Mouse (Mus musculus): ENCODE results near the gene Serpinb9b. TPM values are rescaled to one million over a fixed set of nuclear protein-coding genes. Genes with fewer than 3 reads are reported as not detected.
A peak's percentile ranks its signal among the peaks of the same experiment; 100 is the strongest.

The Serpinb9b gene
- polyA plus RNA-seq, 1 experiment from 2014 or later, result 0.15 TPM

DNA sequence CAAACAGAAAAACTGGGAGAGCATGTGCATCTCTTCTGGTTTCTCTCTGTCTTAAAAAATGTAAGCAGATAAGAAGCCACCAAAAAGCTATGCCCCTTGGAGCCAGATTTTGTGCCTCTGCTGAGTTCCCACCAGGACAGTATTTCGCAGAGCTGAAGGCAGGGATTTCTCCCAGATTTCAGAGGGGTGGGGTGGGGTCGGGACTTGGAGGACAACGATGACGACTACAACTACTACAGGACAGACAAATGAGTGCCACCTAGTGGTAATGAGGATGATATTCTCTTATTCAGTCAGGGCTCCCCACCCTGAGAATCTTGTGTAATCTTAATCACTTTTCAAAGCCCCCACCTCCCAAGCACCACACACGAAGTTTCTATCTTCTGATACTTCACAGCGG lies 52.2 kb downstream of the Serpinb9b start:
- H3K4me2 ChIP-seq (ENCODE audit: low read depth, low read length, severe bottlenecking), result no peak overlapping the region
- H3K9ac ChIP-seq (ENCODE audit: low read length), result no peak overlapping the region
- H3K36me3 ChIP-seq (ENCODE audit: control insufficient read depth, insufficient read depth, low read length), result no peaks in the 10 kb centered on the region
- H3K9me3 ChIP-seq (ENCODE audit: control insufficient read depth, low read length), result no peaks in the 10 kb centered on the region
- H3K4me3 ChIP-seq (ENCODE audit: low read depth, low read length), result no peak overlapping the region
- no peak overlapping the region for H3K27ac ChIP-seq (ENCODE audit: low read depth, low read length)
- WGBS, result 34% methylated on average over 6 of the region's 6 CpGs
- DNase-seq (ENCODE audit: low spot score), result peak; percentile 47
- H3K27me3 ChIP-seq (ENCODE audit: control insufficient read depth, insufficient read depth, low read length), result no peaks in the 10 kb centered on the region
- H3K4me1 ChIP-seq (replicated peaks; ENCODE audit: control insufficient read depth, insufficient read depth, low read length), result no peaks in the 10 kb centered on the region
- peak; percentile 71; the same call in 1 of the 2 replicates for ATAC-seq (replicated peaks; ENCODE audit: low FRiP score)

DNA sequence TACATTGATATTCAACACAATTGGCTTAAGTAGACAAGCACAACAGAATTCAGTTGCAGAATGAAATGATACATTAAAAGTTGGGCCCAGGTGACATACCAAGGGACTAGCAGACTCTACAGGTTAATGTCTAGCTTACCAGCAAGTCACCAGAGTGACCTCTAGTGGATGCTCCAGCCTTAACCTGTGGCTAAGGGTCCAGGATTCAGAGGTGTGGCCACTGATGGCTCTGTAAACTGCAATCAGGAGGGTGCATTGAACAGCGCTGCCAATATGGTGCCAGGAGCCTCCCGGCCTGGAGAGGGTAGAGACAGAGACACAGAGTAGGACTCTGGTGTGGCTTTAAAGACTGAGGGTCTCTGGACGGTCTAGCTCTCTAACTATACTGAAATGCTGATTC lies 53.1 kb downstream of the Serpinb9b start:
- DNase-seq (ENCODE audit: low spot score), result no peak
- no peaks in the 10 kb centered on the region for H3K27me3 ChIP-seq (ENCODE audit: control insufficient read depth, insufficient read depth, low read length)
- WGBS, result 21% methylated on average over 3 of the region's 3 CpGs

DNA sequence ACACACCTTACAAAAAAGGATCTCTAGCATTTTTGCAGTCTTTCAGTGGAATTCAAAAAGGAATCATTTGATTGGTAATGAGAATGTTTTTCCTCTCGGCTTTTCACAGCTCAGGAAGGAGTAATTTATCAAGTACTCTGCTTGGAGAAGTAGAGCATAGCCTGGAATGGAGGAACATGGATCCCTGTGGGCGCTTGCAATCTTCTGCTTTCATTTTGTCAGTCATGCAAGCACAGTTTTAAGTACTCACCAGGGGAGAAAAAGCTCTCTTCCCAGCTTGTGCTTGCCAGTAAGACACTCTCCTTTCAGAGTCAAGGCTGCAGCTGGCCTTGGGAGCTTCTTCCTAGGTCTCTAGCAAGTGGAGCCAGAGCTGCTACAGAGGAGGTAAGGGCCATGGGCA lies 56.6 kb downstream of the Serpinb9b start:
- DNase-seq (ENCODE audit: low spot score) (no peak), ATAC-seq (replicated peaks; ENCODE audit: low FRiP score) (no peak)
- H3K9ac ChIP-seq (ENCODE audit: low read length), result no peak overlapping the region
- H3K9me3 ChIP-seq (ENCODE audit: control insufficient read depth, low read length), result no peaks in the 10 kb centered on the region
- 66% methylated on average over 2 of the region's 2 CpGs for WGBS
- H3K27me3 ChIP-seq (ENCODE audit: control insufficient read depth, insufficient read depth, low read length), result no peaks in the 10 kb centered on the region
- no peak overlapping the region for H3K27ac ChIP-seq (ENCODE audit: low read depth, low read length)
- H3K4me3 ChIP-seq (ENCODE audit: low read depth, low read length), result no peak overlapping the region
- H3K4me2 ChIP-seq (ENCODE audit: low read depth, low read length, severe bottlenecking), result no peak overlapping the region
- no peaks in the 10 kb centered on the region for H3K36me3 ChIP-seq (ENCODE audit: control insufficient read depth, insufficient read depth, low read length)
- no peaks in the 10 kb centered on the region for H3K4me1 ChIP-seq (replicated peaks; ENCODE audit: control insufficient read depth, insufficient read depth, low read length)

More for the DNA sequence above, 53.1 kb downstream of the Serpinb9b start:
- Histone ChIP-seq H3K4me1 (replicated peaks; ENCODE audit: control insufficient read depth, insufficient read depth, low read length) (no peaks in the 10 kb centered on the region), H3K36me3 (ENCODE audit: control insufficient read depth, insufficient read depth, low read length) (no peaks in the 10 kb centered on the region), H3K27ac (ENCODE audit: low read depth, low read length) (no peak overlapping the region), H3K9ac (ENCODE audit: low read length) (no peak overlapping the region), H3K4me2 (ENCODE audit: low read depth, low read length, severe bottlenecking) (no peak overlapping the region), H3K4me3 (ENCODE audit: low read depth, low read length) (no peak overlapping the region), H3K9me3 (ENCODE audit: control insufficient read depth, low read length) (no peaks in the 10 kb centered on the region)
- ATAC-seq (replicated peaks; ENCODE audit: low FRiP score), result no peak

DNA sequence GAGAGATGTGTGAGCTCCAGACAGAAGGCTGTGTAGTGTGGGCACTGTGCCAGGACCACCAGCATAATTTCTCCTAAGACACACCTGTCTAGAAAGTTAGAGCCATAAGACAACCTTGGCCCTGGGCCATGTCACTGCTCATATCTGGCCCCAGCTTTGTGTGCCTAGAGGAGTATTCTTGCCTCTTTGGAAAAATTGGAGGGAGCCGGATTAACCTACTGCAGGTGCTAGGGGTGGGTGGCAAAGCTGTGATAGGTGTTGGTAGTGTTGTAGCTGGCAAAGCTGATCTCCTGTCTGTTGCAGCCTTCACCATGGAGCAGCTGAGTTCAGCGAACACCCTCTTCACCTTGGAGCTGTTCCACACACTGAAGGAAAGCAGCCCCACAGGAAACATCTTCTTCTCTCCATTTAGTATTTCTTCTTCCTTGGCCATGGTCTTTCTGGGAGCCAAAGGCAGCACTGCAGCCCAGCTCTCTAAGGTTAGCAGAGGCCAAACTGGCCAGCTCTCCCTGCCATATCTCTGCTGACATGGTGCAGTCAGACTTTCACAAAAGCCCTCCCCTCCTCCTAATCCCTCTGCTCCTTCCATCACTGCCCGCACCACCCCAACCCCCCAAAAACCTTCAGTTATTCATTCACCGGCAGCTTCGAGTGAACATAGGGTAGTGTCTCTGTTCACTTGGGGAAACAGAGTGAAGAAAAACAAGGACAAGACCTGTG lies 57.9 kb downstream of the Serpinb9b start:
- ATAC-seq (replicated peaks; ENCODE audit: low FRiP score), result 0 out of 2 replicates have a peak, but pooled peaks have one; percentile 24
- H3K27ac ChIP-seq (ENCODE audit: low read depth, low read length), result no peak overlapping the region

DNA sequence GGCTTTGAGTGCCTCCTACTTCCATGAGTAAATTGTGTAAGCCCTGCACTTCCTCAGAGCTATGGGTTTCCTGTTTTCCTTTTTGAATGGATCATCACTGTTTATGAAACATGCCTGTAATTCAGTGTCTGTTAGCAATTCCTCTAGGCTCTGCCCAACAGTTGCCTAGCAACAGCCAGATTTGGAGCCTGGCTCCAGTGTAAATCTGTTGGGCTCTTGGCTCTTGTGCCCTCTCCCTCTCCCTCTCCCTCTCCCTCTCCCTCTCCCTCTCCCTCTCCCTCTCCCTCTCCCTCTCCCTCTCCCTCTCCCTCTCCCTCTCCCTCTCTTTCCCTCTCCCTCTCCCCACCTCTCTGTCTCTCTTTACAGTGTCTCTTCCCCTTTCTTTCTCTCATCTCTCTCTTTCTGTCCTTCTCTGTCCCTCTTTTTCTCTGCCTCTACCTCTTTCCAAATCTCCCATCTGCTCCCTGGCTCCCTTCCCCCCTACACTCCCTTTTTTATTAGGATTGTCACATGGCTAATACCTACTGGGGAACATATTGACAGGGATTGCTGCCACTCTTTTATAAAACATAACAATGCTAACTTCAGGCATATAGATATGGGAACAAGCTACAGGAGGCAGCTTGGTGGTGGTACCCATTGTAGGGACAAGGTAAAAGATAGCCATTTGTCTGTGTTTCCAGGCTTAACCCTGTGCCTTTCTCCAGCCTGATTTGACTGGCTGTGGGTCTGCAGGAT lies 58.6 kb downstream of the Serpinb9b start:
- Histone ChIP-seq H3K4me2 (ENCODE audit: low read depth, low read length, severe bottlenecking) (no peak overlapping the region), H3K9me3 (ENCODE audit: control insufficient read depth, low read length) (no peaks in the 10 kb centered on the region), H3K36me3 (ENCODE audit: control insufficient read depth, insufficient read depth, low read length) (no peaks in the 10 kb centered on the region), H3K27ac (ENCODE audit: low read depth, low read length) (no peak overlapping the region), H3K4me3 (ENCODE audit: low read depth, low read length) (no peak overlapping the region), H3K4me1 (replicated peaks; ENCODE audit: control insufficient read depth, insufficient read depth, low read length) (no peaks in the 10 kb centered on the region), H3K9ac (ENCODE audit: low read length) (no peak overlapping the region), H3K27me3 (ENCODE audit: control insufficient read depth, insufficient read depth, low read length) (no peaks in the 10 kb centered on the region)
- ATAC-seq (replicated peaks; ENCODE audit: low FRiP score) (no peak), DNase-seq (ENCODE audit: low spot score) (no peak)

More for the DNA sequence above, 57.9 kb downstream of the Serpinb9b start:
- H3K27me3 ChIP-seq (ENCODE audit: control insufficient read depth, insufficient read depth, low read length), result no peaks in the 10 kb centered on the region
- no peak overlapping the region for H3K9ac ChIP-seq (ENCODE audit: low read length)
- H3K9me3 ChIP-seq (ENCODE audit: control insufficient read depth, low read length), result no peaks in the 10 kb centered on the region
- no peak overlapping the region for H3K4me3 ChIP-seq (ENCODE audit: low read depth, low read length)
- no peak for DNase-seq (ENCODE audit: low spot score)
- H3K36me3 ChIP-seq (ENCODE audit: control insufficient read depth, insufficient read depth, low read length), result no peaks in the 10 kb centered on the region
- no peaks in the 10 kb centered on the region for H3K4me1 ChIP-seq (replicated peaks; ENCODE audit: control insufficient read depth, insufficient read depth, low read length)
- H3K4me2 ChIP-seq (ENCODE audit: low read depth, low read length, severe bottlenecking), result no peak overlapping the region
- WGBS, result 71% methylated on average over 5 of the region's 5 CpGs

DNA sequence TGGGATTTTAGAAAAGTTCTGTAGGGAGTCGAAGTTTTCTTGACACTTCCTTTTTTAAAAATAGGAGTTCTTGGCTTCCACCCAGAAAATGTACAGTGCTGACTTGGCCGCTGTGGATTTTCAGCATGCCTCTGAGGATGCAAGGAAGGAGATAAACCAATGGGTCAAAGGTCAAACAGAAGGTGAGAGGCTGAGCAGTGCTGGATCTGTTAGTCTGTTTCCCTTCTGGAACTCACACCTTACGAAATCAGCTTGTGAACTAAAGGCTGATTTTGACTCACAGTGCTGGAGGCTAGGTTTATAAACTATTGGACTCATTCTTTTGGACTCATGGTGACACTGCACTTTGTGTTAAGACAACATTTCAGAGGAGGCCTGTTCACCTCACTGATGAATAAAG lies 62.4 kb downstream of the Serpinb9b start:
- Histone ChIP-seq H3K36me3 (ENCODE audit: control insufficient read depth, insufficient read depth, low read length) (no peaks in the 10 kb centered on the region), H3K4me3 (ENCODE audit: low read depth, low read length) (no peak overlapping the region), H3K27ac (ENCODE audit: low read depth, low read length) (no peak overlapping the region), H3K9me3 (ENCODE audit: control insufficient read depth, low read length) (no peaks in the 10 kb centered on the region), H3K27me3 (ENCODE audit: control insufficient read depth, insufficient read depth, low read length) (no peaks in the 10 kb centered on the region), H3K4me2 (ENCODE audit: low read depth, low read length, severe bottlenecking) (no peak overlapping the region), H3K9ac (ENCODE audit: low read length) (no peak overlapping the region), H3K4me1 (replicated peaks; ENCODE audit: control insufficient read depth, insufficient read depth, low read length) (no peaks in the 10 kb centered on the region)
- no peak for ATAC-seq (replicated peaks; ENCODE audit: low FRiP score)
- DNase-seq (ENCODE audit: low spot score), result no peak
- WGBS, result 88% methylated on average over 3 of the region's 3 CpGs

DNA sequence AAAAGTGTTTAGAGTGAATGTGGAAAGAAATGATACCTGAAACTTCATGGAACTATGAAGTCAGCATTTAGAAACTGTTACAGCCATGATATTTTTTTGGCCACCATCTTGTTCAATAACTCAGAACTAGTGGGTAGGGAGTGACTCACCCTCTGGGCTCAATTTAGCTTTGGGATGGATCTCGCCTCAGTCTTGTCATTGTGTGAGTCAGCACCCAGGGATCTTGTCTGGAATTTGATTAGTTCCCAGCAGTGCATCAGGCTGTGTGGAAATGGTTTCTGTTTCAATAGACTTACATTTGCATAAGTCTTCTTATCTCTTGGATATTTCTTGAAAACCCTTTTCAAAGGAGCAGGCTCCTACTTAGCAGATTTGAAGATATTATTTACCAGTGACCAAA lies 63.3 kb downstream of the Serpinb9b start:
- Histone ChIP-seq H3K9me3 (ENCODE audit: control insufficient read depth, low read length) (no peaks in the 10 kb centered on the region), H3K9ac (ENCODE audit: low read length) (no peak overlapping the region), H3K4me1 (replicated peaks; ENCODE audit: control insufficient read depth, insufficient read depth, low read length) (no peaks in the 10 kb centered on the region), H3K27ac (ENCODE audit: low read depth, low read length) (no peak overlapping the region), H3K4me3 (ENCODE audit: low read depth, low read length) (no peak overlapping the region), H3K36me3 (ENCODE audit: control insufficient read depth, insufficient read depth, low read length) (no peaks in the 10 kb centered on the region), H3K4me2 (ENCODE audit: low read depth, low read length, severe bottlenecking) (no peak overlapping the region), H3K27me3 (ENCODE audit: control insufficient read depth, insufficient read depth, low read length) (no peaks in the 10 kb centered on the region)
- 79% methylated on average over 1 of the region's 1 CpGs for WGBS
- DNase-seq (ENCODE audit: low spot score), result no peak
- no peak for ATAC-seq (replicated peaks; ENCODE audit: low FRiP score)

DNA sequence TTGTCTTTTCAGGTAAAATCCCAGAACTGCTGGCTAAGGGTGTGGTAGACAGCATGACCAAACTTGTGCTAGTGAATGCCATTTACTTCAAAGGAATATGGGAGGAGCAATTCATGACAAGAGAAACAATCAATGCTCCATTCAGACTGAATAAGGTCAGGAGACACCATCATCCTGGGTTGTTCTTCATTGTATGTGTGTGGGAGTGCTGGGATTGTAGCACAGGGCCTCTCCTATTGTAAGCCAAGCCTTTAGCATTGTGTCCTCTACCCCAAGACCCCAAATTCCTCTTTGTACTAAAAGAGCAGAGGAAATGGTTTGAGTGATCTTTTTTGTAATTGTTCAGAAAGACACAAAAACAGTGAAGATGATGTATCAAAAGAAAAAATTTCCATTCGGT lies 64.1 kb downstream of the Serpinb9b start:
- Histone ChIP-seq H3K27me3 (ENCODE audit: control insufficient read depth, insufficient read depth, low read length) (no peaks in the 10 kb centered on the region), H3K9me3 (ENCODE audit: control insufficient read depth, low read length) (no peaks in the 10 kb centered on the region), H3K9ac (ENCODE audit: low read length) (no peak overlapping the region), H3K4me2 (ENCODE audit: low read depth, low read length, severe bottlenecking) (no peak overlapping the region), H3K4me1 (replicated peaks; ENCODE audit: control insufficient read depth, insufficient read depth, low read length) (no peaks in the 10 kb centered on the region), H3K27ac (ENCODE audit: low read depth, low read length) (no peak overlapping the region), H3K4me3 (ENCODE audit: low read depth, low read length) (no peak overlapping the region), H3K36me3 (ENCODE audit: control insufficient read depth, insufficient read depth, low read length) (no peaks in the 10 kb centered on the region)
- DNase-seq (ENCODE audit: low spot score) (no peak), ATAC-seq (replicated peaks; ENCODE audit: low FRiP score) (no peak)
- 81% methylated on average over 1 of the region's 1 CpGs for WGBS

Measured in forebrain, embryonic 11.5 days (tissue).